Mouse (Mus musculus): ENCODE data around the gene Copg2. TPM values are rescaled to one million over a fixed set of nuclear protein-coding genes. Genes with fewer than 3 reads are reported as not detected.

The Copg2 gene
- polyA plus RNA-seq, 1 experiment = 13.3 TPM

GRCm38 (mm10) chr6:30712484-30712883 lies 184.1 kb downstream of the Copg2 start:
- DNase-seq = no peak
- WGBS = 73% methylated on average over 7 of the region's 7 CpGs
- H3K27ac ChIP-seq (ENCODE audit: control insufficient read depth, insufficient read depth, low read length) = no peak overlapping the region

GRCm38 (mm10) chr6:30711365-30711763 lies 185.2 kb downstream of the Copg2 start:
- WGBS = 94% methylated on average over 10 of the region's 10 CpGs
- TF ChIP-seq POLR2A (IDR thresholded peaks at IDR 0.05; ENCODE audit: control insufficient read depth, extremely low read depth, insufficient read depth, low read length, poor library complexity) = no peak
- no peak for TF ChIP-seq CTCF (IDR thresholded peaks at IDR 0.05; ENCODE audit: borderline replicate concordance, control insufficient read depth, extremely low read depth, insufficient read depth, low read length, poor library complexity)
- Histone ChIP-seq H3K4me1 (replicated peaks; ENCODE audit: control insufficient read depth, insufficient read depth, low read length) (no peaks in the 10 kb centered on the region; the same call in 1 of the 2 replicates), H3K27ac (ENCODE audit: control insufficient read depth, insufficient read depth, low read length) (no peak overlapping the region), H3K36me3 (ENCODE audit: control insufficient read depth, insufficient read depth, low read length) (no peaks in the 10 kb centered on the region), H3K4me3 (ENCODE audit: control insufficient read depth, insufficient read depth, low read length) (no peak overlapping the region), H3K27me3 (ENCODE audit: control insufficient read depth, insufficient read depth, low read length) (no peaks in the 10 kb centered on the region)
- no peak for DNase-seq

More at GRCm38 (mm10) chr6:30712484-30712883, 184.1 kb downstream of the Copg2 start:
- H3K4me1 ChIP-seq (replicated peaks; ENCODE audit: control insufficient read depth, insufficient read depth, low read length) = no peaks in the 10 kb centered on the region; the same call in 1 of the 2 replicates
- TF ChIP-seq CTCF (IDR thresholded peaks at IDR 0.05; ENCODE audit: borderline replicate concordance, control insufficient read depth, extremely low read depth, insufficient read depth, low read length, poor library complexity) = no peak
- TF ChIP-seq POLR2A (IDR thresholded peaks at IDR 0.05; ENCODE audit: control insufficient read depth, extremely low read depth, insufficient read depth, low read length, poor library complexity) = no peak
- H3K4me3 ChIP-seq (ENCODE audit: control insufficient read depth, insufficient read depth, low read length) = no peak overlapping the region
- H3K27me3 ChIP-seq (ENCODE audit: control insufficient read depth, insufficient read depth, low read length) = no peaks in the 10 kb centered on the region
- H3K36me3 ChIP-seq (ENCODE audit: control insufficient read depth, insufficient read depth, low read length) = no peaks in the 10 kb centered on the region

GRCm38 (mm10) chr6:30710371-30711364 lies 185.9 kb downstream of the Copg2 start:
- Histone ChIP-seq H3K4me1 (replicated peaks; ENCODE audit: control insufficient read depth, insufficient read depth, low read length) (no peaks in the 10 kb centered on the region; the same call in 1 of the 2 replicates), H3K27ac (ENCODE audit: control insufficient read depth, insufficient read depth, low read length) (no peak overlapping the region), H3K4me3 (ENCODE audit: control insufficient read depth, insufficient read depth, low read length) (no peak overlapping the region), H3K27me3 (ENCODE audit: control insufficient read depth, insufficient read depth, low read length) (no peaks in the 10 kb centered on the region), H3K36me3 (ENCODE audit: control insufficient read depth, insufficient read depth, low read length) (no peaks in the 10 kb centered on the region)
- TF ChIP-seq POLR2A (IDR thresholded peaks at IDR 0.05; ENCODE audit: control insufficient read depth, extremely low read depth, insufficient read depth, low read length, poor library complexity) (no peak), CTCF (IDR thresholded peaks at IDR 0.05; ENCODE audit: borderline replicate concordance, control insufficient read depth, extremely low read depth, insufficient read depth, low read length, poor library complexity) (no peak)
- 91% methylated on average over 25 of the region's 25 CpGs for WGBS
- no peak for DNase-seq

DNA sequence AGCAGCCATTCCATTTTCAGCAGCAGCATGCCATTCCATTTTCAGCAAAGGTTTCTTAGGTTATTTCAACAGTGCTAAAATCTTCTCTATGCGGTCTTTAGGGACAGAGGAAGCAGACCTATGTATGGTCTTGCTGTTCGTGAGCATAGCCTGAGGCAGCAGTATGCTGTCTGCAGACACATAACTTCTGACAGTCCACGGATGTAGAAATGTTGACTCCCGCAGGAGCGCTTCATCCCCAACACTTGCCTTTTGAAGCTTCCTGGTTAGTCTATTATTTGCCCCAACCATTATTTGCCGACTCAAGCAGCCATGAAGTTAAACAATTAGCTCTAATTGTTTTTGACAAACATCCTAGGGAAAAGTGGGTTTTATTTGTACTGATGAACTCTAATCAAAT lies 187.5 kb downstream of the Copg2 start:
- H3K27ac ChIP-seq (ENCODE audit: control insufficient read depth, insufficient read depth, low read length) = no peak overlapping the region
- no peaks in the 10 kb centered on the region; the same call in 1 of the 2 replicates for H3K4me1 ChIP-seq (replicated peaks; ENCODE audit: control insufficient read depth, insufficient read depth, low read length)
- no peak overlapping the region for H3K4me3 ChIP-seq (ENCODE audit: control insufficient read depth, insufficient read depth, low read length)
- H3K27me3 ChIP-seq (ENCODE audit: control insufficient read depth, insufficient read depth, low read length) = no peaks in the 10 kb centered on the region
- WGBS = 97% methylated on average over 6 of the region's 6 CpGs
- DNase-seq = no peak
- TF ChIP-seq POLR2A (IDR thresholded peaks at IDR 0.05; ENCODE audit: control insufficient read depth, extremely low read depth, insufficient read depth, low read length, poor library complexity) (no peak), CTCF (IDR thresholded peaks at IDR 0.05; ENCODE audit: borderline replicate concordance, control insufficient read depth, extremely low read depth, insufficient read depth, low read length, poor library complexity) (no peak)
- H3K36me3 ChIP-seq (ENCODE audit: control insufficient read depth, insufficient read depth, low read length) = no peaks in the 10 kb centered on the region

DNA sequence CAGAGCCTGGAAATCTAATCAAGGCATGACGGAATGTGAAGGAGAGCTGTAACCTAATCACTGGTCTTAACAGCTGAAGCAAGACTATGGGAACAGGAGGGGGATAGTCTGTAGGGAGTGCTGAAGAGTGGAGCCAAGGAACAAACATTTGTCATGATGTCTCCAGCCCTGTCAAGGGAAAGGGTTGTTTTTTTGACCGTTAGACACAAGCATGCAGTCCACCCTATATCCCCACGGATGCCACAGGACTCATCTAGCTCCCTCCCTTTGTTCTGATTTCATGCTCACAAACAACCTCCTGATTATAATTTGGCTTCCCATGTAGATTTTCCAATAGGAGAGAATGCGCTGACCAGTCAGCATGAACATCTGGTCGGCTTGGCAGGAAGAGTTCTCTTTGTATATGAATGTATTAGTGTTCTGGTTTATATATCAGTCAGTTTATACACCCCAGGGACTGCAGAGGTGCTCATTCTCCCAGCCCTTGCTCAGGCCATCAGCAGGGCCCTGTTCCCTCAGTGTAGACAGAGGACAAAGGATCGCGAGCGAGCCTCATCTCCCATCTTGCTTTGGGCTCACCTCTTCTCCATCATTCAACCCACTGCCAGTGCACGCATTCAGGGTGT lies 192.5 kb downstream of the Copg2 start:
- H3K27me3 ChIP-seq (ENCODE audit: control insufficient read depth, insufficient read depth, low read length) = no peaks in the 10 kb centered on the region
- 91% methylated on average over 9 of the region's 9 CpGs for WGBS
- no peak overlapping the region for H3K27ac ChIP-seq (ENCODE audit: control insufficient read depth, insufficient read depth, low read length)
- TF ChIP-seq CTCF (IDR thresholded peaks at IDR 0.05; ENCODE audit: borderline replicate concordance, control insufficient read depth, extremely low read depth, insufficient read depth, low read length, poor library complexity) (no peak), POLR2A (IDR thresholded peaks at IDR 0.05; ENCODE audit: control insufficient read depth, extremely low read depth, insufficient read depth, low read length, poor library complexity) (no peak)
- H3K4me1 ChIP-seq (replicated peaks; ENCODE audit: control insufficient read depth, insufficient read depth, low read length) = no peaks in the 10 kb centered on the region; the same call in 1 of the 2 replicates
- H3K36me3 ChIP-seq (ENCODE audit: control insufficient read depth, insufficient read depth, low read length) = no peaks in the 10 kb centered on the region
- no peak for DNase-seq
- H3K4me3 ChIP-seq (ENCODE audit: control insufficient read depth, insufficient read depth, low read length) = no peak overlapping the region

DNA sequence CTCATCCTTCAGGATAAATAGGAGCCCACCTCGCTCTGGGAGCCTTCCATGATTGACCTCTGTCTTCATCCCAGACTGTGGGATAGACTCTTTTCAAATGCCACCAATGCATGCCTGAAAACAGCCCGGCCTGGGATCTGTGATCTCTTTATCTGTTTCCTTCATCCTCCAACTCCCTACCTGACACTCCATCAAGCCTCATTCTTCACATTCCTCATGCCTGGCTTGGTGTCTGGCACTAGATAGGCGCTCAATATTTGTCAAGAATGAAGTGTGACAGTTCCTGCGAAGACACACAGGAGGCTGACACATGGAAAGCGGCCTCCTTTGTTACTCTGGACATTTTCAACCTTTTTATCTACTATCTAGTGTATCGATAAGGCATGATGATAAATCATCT lies 193.1 kb downstream of the Copg2 start:
- H3K4me1 ChIP-seq (replicated peaks; ENCODE audit: control insufficient read depth, insufficient read depth, low read length) = no peaks in the 10 kb centered on the region; the same call in 1 of the 2 replicates
- no peak overlapping the region for H3K27ac ChIP-seq (ENCODE audit: control insufficient read depth, insufficient read depth, low read length)
- H3K36me3 ChIP-seq (ENCODE audit: control insufficient read depth, insufficient read depth, low read length) = no peaks in the 10 kb centered on the region
- DNase-seq = no peak
- no peaks in the 10 kb centered on the region for H3K27me3 ChIP-seq (ENCODE audit: control insufficient read depth, insufficient read depth, low read length)
- TF ChIP-seq POLR2A (IDR thresholded peaks at IDR 0.05; ENCODE audit: control insufficient read depth, extremely low read depth, insufficient read depth, low read length, poor library complexity) = no peak
- TF ChIP-seq CTCF (IDR thresholded peaks at IDR 0.05; ENCODE audit: borderline replicate concordance, control insufficient read depth, extremely low read depth, insufficient read depth, low read length, poor library complexity) = no peak
- 88% methylated on average over 6 of the region's 6 CpGs for WGBS
- H3K4me3 ChIP-seq (ENCODE audit: control insufficient read depth, insufficient read depth, low read length) = no peak overlapping the region
